Mouse (Mus musculus) lung, adult 18-20 months (tissue): ENCODE results near the gene Gm10717.
"Not testable (repeated sequence)": the region's sequence is repeated elsewhere in the genome, so short reads cannot be mapped to it uniquely, and the experiment has no call there.

ENCODE experiments used
- DNase-seq, 2 experiments: peaks; one replicate each; pipeline ENCODE4 v3.0.0; 2022; ENCODE audit warnings: mixed read lengths in 2 of 2

Gm10717 gene

DNA sequence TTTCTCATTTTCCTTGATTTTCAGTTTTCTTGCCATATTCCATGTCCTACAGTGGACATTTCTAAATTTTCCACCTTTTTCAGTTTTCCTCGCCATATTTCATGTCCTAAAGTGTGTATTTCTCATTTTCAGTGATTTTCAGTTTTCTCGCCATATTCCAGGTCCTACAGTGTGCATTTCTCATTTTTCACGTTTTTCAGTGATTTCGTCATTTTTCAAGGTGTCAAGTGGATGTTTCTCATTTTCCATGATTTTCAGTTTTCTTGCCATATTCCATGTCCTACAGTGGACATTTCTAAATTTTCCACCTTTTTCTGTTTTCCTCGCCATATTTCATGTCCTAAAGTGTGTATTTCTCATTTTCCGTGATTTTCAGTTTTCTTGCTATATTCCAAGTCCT is 436 bp downstream of the Gm10717 start:
- peak; percentile 36 to 46 for DNase-seq

DNA sequence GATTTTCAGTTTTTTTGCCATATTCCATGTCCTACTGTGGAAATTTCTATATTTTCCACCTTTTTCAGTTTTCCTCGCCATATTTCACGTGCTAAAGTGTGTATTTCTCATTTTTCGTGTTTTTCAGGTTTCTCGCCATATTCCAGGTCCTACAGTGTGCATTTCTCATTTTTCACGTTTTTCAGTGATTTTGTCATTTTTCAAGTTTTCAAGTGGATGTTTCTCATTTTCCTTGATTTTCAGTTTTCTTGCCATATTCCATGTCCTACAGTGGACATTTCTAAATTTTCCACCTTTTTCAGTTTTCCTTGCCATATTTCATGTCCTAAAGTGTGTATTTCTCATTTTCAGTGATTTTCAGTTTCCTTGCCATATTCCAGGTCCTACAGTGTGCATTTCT is 919 bp downstream of the Gm10717 start:
- DNase-seq: not testable (repeated sequence)

DNA sequence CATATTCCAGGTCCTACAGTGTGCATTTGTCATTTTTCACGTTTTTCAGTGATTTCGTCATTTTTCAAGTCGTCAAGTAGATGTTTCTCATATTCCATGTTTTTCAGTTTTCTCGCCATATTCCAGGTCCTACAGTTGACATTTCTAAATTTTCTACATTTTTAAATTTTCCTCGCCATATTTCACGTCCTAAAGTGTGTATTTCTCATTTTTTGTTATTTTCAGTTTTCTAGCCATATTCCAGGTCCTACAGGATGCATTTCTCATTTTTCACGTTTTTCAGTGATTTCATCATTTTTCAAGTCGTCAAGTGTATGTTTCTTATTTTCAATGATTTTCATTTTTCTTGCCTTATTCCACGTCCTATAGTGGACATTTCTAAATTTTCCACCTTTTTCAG is 1.5 kb downstream of the Gm10717 start:
- not testable (repeated sequence) for DNase-seq

DNA sequence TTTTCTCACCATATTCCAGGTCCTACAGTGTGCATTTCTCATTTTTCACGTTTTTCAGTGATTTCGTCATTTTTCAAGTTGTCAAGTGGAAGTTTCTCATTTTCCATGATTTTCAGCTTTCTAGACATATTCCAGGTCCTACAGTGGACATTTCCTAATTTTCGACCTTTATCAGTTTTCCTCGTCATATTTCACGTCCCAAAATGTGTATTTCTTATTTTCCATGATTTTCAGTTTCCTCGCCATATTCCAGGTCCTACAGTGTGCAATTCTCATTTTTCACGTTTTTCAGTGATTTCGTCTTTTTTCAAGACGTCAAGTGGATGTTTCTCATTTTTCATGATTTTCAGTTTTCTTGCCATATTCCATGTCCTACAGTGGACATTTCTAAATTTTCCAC is 2.0 kb downstream of the Gm10717 start:
- not testable (repeated sequence) for DNase-seq

DNA sequence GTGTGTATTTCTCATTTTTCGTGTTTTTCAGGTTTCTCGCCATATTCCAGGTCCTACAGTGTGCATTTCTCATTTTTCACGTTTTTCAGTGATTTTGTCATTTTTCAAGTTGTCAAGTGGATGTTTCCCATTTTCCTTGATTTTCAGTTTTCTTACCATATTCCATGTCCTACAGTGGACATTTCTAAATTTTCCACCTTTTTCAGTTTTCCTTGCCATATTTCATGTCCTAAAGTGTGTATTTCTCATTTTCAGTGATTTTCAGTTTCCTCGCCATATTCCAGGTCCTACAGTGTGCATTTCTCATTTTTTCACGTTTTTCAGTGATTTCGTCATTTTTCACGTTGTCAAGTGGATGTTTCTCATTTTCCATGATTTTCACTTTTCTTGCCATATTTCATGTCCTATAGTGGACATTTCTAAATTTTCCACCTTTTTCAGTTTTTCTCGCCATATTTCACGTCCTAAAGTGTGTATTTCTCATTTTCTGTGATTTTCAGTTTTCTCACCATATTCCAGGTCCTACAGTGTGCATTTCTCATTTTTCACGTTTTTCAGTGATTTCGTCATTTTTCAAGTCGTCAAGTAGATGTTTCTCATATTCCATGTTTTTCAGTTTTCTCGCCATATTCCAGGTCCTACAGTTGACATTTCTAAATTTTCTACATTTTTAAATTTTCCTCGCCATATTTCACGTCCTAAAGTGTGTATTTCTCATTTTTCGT is 4.2 kb downstream of the Gm10717 start:
- peak in 1 of 2 experiments; percentile 5 for DNase-seq

DNA sequence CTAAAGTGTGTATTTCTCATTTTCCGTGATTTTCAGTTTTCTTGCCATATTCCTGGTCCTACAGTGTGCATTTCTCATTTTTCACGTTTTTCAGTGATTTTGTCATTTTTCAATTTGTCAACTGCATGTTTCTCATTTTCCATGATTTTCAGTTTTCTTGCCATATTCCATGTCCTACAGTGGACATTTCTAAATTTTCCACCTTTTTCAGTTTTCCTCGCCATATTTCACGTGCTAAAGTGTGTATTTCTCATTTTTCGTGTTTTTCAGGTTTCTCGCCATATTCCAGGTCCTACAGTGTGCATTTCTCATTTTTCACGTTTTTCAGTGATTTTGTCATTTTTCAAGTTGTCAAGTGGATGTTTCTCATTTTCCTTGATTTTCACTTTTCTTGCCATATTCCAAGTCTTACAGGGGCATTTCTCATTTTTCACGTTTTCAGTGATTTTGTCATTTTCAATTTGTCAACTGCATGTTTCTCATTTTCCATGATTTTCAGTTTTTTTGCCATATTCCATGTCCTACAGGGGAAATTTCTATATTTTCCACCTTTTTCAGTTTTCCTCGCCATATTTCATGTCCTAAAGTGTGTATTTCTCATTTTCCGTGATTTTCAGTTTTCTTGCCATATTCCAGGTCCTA is 5.6 kb downstream of the Gm10717 start:
- DNase-seq: not testable (repeated sequence)

DNA sequence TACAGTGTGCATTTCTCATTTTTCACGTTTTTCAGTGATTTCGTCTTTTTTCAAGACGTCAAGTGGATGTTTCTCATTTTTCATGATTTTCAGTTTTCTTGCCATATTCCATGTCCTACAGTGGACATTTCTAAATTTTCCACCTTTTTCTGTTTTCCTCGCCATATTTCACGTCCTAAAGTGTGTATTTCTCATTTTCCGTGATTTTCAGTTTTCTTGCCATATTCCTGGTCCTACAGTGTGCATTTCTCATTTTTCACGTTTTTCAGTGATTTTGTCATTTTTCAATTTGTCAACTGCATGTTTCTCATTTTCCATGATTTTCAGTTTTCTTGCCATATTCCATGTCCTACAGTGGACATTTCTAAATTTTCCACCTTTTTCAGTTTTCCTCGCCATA is 9.1 kb downstream of the Gm10717 start, which contains the start of gene Gm17535:
Gene Gm17535 (plus strand): TSS at position 301 of the 400 bp plus-strand sequence.
- DNase-seq: not testable (repeated sequence)

DNA sequence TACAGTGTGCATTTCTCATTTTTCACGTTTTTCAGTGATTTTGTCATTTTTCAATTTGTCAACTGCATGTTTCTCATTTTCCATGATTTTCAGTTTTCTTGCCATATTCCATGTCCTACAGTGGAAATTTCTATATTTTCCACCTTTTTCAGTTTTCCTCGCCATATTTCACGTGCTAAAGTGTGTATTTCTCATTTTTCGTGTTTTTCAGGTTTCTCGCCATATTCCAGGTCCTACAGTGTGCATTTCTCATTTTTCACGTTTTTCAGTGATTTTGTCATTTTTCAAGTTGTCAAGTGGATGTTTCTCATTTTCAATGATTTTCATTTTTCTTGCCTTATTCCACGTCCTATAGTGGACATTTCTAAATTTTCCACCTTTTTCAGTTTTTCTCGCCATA is 11.4 kb downstream of the Gm10717 start, which contains the start of gene Gm10715:
Gene Gm10715 (plus strand): TSS at position 301 of the 400 bp plus-strand sequence.
- not testable (repeated sequence) for DNase-seq

DNA sequence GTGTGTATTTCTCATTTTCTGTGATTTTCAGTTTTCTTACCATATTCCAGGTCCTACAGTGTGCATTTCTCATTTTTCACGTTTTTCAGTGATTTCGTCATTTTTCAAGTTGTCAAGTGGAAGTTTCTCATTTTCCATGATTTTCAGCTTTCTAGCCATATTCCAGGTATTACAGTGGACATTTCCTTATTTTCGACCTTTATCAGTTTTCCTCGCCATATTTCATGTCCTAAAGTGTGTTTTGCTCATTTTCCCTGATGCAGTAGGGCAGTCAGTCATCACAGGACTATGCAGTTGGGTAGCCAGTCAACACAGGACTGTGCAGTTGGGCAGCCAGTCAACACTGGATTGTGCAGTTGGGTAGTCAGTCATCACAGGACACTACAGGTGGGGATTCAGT is 12.9 kb downstream of the Gm10717 start:
- not testable (repeated sequence) for DNase-seq
